Mouse (Mus musculus) cerebellum, adult 2 months (tissue): Measurements from ENCODE around the gene Rpl28. TPM values are rescaled to one million over a fixed set of nuclear protein-coding genes. Genes with fewer than 3 reads are reported as not detected.
"Not testable (repeated sequence)": the region's sequence is repeated elsewhere in the genome, so short reads cannot be mapped to it uniquely, and the experiment has no call there.

Experiments
- DNase-seq, 2 experiments: peaks; one replicate each; pipeline ENCODE4 v3.0.0; 2021
- H3K27ac ChIP-seq: fragments of 200-500 bp; 2 replicates; pipeline ENCODE4 v1.5.1; 2012; ENCODE audit warnings: low read length, control low read depth, inconsistent platforms; ENCODE audit not compliant: insufficient read depth
- H3K27me3 ChIP-seq: fragments of 200-500 bp; 2 replicates; pipeline ENCODE4 v1.6.1; 2012; ENCODE audit warnings: inconsistent platforms, mild to moderate bottlenecking, low read length, moderate library complexity; ENCODE audit not compliant: control insufficient read depth, insufficient read depth
- H3K4me1 ChIP-seq: fragments of 200-500 bp; 2 replicates; pipeline ENCODE4 v1.6.1; 2011; ENCODE audit warnings: low read length; ENCODE audit not compliant: control insufficient read depth, insufficient read depth
- H3K4me3 ChIP-seq: fragments of 200-500 bp; replicated peaks from 2 replicates; pipeline ENCODE3; 2011; ENCODE audit warnings: mild to moderate bottlenecking, low read depth, low read length, control low read depth; ENCODE audit not compliant: insufficient read depth
- CTCF ChIP-seq: fragments of 200-500 bp; IDR thresholded peaks from 2 replicates; pipeline ENCODE4 v1.5.1; 2011; ENCODE audit warnings: low read depth, mild to moderate bottlenecking, control low read depth, low read length, moderate library complexity, borderline replicate concordance; ENCODE audit not compliant: insufficient read depth
- POLR2A ChIP-seq: fragments of 200-500 bp; IDR thresholded peaks from 2 replicates; pipeline ENCODE4 v1.6.1; 2011; ENCODE audit warnings: low read length, control low read depth, borderline replicate concordance; ENCODE audit not compliant: insufficient read depth
- WGBS: fragments of 180-500 bp; shearing (Covaris S2); methylation state at CpG from one replicate; pipeline ENCODE4 v1.1.7; 2018; 5-methylcytosine and 5-hydroxymethylcytosine counted together
- polyA plus RNA-seq: library from polyadenylated mRNA; depleted of rRNA; stranded (reverse); fragments of >200 nt; gene quantifications from 2 replicates; pipeline ENCODE4 v1.2.3, GENCODE M21; 2012

Gene Rpl28
- polyA plus RNA-seq, 1 experiment: 296 TPM

DNA sequence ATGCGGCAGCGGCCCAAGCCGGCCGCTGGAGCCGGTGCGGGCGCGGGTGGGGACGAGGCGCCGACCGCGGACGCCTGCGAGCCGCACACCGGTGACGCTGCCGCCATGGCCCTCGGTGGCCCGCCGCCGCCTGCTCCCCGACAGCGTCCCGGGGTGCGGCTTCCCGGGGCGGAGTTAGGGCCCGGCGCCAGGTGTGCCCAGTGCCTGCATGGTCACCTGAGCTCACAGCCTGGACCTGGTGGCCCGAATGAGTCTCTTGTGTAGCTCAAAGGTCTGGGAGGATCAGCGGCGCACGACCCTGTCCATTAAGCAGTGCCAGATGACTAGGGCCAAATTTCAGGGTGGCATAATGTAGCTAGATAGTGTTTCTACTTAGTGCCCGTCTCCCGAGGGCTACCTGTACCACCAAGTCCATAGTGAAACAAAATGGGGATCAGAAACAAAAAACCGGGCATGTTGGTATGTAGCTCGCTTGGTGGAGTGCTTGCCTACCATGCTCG is 3.2 kb upstream of the Rpl28 start, which contains the start of gene Tmem238:
Tmem238 (minus strand) TSS at position 221 of the 500 bp plus-strand sequence.
- Histone ChIP-seq H3K4me1 (peaks cover 15% of the 10 kb centered on the region), H3K27me3 (no peaks in the 10 kb centered on the region), H3K27ac (peak within 1 kb of the TSS; percentile 93), H3K4me3 (peak within 1 kb of the TSS; percentile 81)
- DNase-seq: peak in 1 of 2 experiments; percentile 77
- TF ChIP-seq POLR2A (0 out of 2 replicates have a peak, but pooled peaks have one; percentile 12), CTCF (no peak)
- 3% methylated on average over 40 of the region's 40 CpGs for WGBS

GRCm38 (mm10) chr7:4793248-4793647 is 574 bp downstream of the Rpl28 start:
- peak overlapping the region; percentile 62; the same call in 1 of the 2 replicates for H3K27ac ChIP-seq

DNA sequence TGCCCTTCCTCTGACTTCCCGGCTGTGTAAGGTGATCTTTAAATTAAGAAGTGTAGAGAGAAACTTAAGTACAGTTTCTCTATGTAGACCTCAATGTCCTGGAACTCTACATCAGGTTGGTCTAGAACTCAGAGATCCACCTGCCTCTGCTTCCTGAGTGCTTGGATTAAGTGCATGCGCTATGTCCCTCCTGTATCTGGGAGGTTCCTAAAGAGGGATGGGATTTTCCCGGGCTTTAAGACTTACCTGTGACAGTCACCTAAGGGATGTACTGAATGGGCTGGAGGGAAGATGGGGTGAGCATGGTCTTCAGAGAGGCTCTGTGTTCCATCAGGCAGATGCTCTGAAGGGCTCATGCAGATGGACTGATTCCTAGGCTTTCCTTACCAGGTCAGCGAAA is 1.0 kb downstream of the Rpl28 start:
- 38% methylated on average over 4 of the region's 4 CpGs for WGBS
- no peaks in the 10 kb centered on the region for H3K4me1 ChIP-seq
- peak overlapping the region; percentile 99 for H3K4me3 ChIP-seq
- H3K27ac ChIP-seq: no peak overlapping the region
- H3K27me3 ChIP-seq: no peaks in the 10 kb centered on the region
- no peak for TF ChIP-seq POLR2A
- no peak for TF ChIP-seq CTCF
- DNase-seq: no peak

More at GRCm38 (mm10) chr7:4793248-4793647, 574 bp downstream of the Rpl28 start:
- not testable (repeated sequence) for H3K27me3 ChIP-seq, H3K4me1 ChIP-seq, DNase-seq
- H3K4me3 ChIP-seq: peak overlapping the region; percentile 99
- WGBS: under 1% methylated on average over 31 of the region's 31 CpGs

DNA sequence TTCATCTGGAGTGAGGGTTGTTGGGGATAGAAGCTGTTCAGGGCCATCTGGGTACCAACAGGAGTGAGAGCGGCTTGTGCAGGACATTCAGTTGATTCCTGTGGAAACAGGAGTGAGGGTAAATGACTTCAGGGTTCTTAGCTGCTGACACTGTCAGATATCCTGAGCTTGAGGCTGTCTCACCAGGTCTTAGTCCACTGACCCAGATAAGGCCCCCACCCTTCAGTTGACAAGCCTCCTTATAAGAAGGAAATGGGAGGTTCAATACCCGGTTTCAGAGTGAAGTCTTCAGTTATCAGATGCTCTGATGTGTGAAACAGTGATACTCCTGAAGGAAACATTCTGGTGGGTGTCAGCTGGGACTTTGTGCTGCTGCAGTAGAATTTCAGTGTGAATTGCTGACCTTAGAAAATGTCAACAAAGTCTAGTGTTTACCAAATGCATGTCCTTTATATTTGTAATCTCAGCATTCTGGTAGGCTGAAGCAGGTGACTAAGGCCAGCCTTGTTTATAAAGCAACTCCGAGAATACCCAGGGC is 2.0 kb downstream of the Rpl28 start:
- Histone ChIP-seq H3K27me3 (no peaks in the 10 kb centered on the region), H3K4me3 (no peak overlapping the region), H3K27ac (no peak overlapping the region), H3K4me1 (no peaks in the 10 kb centered on the region)
- TF ChIP-seq POLR2A (no peak), CTCF (no peak)
- no peak for DNase-seq
- 85% methylated on average over 3 of the region's 3 CpGs for whole genome bisulfite sequencing

GRCm38 (mm10) chr7:4795767-4796433 is 3.2 kb downstream of the Rpl28 start:
- Histone ChIP-seq H3K27me3 (no peaks in the 10 kb centered on the region), H3K27ac (no peak overlapping the region), H3K4me3 (no peak overlapping the region), H3K4me1 (no peaks in the 10 kb centered on the region)
- TF ChIP-seq POLR2A: no peak
- peak; percentile 59; the same call in 1 of the 2 replicates for TF ChIP-seq CTCF
- DNase-seq: peak; percentile 39 to 63
- WGBS: 51% methylated on average over 7 of the region's 7 CpGs

DNA sequence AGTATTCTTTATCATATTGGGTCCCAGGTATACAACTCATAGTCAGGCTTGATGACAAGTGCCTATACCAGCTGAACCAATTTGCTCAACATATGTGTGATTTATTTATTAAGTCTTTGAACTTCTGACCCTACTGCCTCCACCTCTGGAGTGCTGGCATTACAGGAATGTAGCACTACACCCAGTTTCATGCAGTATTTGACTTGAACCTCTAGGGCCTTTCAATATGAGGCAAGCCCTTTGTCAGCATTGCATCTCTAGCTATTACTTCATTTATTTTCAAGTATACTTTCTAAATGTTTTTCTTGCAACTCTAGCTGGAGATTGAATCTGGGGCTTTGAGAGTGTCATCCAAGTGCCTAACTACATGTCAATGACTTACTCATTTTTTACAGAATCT is 9.6 kb downstream of the Rpl28 start:
- Histone ChIP-seq H3K27ac (no peak overlapping the region), H3K27me3 (no peaks in the 10 kb centered on the region), H3K4me1 (no peaks in the 10 kb centered on the region), H3K4me3 (no peak overlapping the region)
- TF ChIP-seq CTCF: no peak
- no peak for TF ChIP-seq POLR2A
- no peak for DNase-seq

GRCm38 (mm10) chr7:4806716-4807115 is 14.0 kb downstream of the Rpl28 start:
- TF ChIP-seq POLR2A: no peak
- 0 out of 2 replicates have a peak, but pooled peaks have one; percentile 11 for TF ChIP-seq CTCF
- H3K4me1 ChIP-seq: no peaks in the 10 kb centered on the region
- no peaks in the 10 kb centered on the region for H3K27me3 ChIP-seq
- H3K27ac ChIP-seq: no peak overlapping the region
- 86% methylated on average over 7 of the region's 7 CpGs for WGBS
- H3K4me3 ChIP-seq: no peak overlapping the region
- DNase-seq: peak in 1 of 2 experiments; percentile 40

DNA sequence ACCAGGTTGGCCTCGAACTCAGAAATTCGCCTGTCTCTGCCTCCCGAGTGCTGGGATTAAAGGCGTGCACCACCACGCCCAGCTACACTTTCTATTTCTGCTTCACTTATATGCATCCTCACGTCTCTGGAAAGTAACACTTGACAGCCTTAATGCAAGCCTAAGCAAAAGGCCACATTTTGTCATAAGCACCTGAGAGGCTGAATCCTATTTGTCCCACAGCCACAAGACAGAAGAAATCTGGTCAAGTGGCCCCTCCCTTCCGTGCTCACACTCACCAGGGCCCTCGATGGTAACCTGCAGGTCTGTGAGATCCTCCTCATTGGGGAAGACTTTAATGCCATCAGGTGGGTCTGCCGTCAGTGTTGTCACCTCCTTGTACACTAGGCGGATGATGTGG is 18.5 kb downstream of the Rpl28 start:
- 26% methylated on average over 10 of the region's 10 CpGs for WGBS
- H3K27me3 ChIP-seq, H3K27ac ChIP-seq, H3K4me1 ChIP-seq: not testable (repeated sequence)
- DNase-seq: peak in 1 of 2 experiments; percentile 20
- H3K4me3 ChIP-seq: peak overlapping the region; percentile 81
